Mouse (Mus musculus): ENCODE results near the gene Dcakd. TPM values are rescaled to one million over a fixed set of nuclear protein-coding genes. Genes with fewer than 3 reads are reported as not detected.
A peak's percentile ranks its signal among the peaks of the same experiment; 100 is the strongest.

The Dcakd gene
- polyA plus RNA-seq, 1 experiment from 2014 or later: 135 TPM

GRCm38 (mm10) chr11:103036881-103037465, 8.8 kb upstream of the Dcakd start:
- Histone ChIP-seq H3K27me3 (ENCODE audit: control insufficient read depth, insufficient read depth, low read length) (no peaks in the 10 kb centered on the region), H3K4me1 (ENCODE audit: control insufficient read depth, insufficient read depth, low read length) (peaks cover 14% of the 10 kb centered on the region), H3K4me3 (ENCODE audit: low read depth, low read length) (no peak overlapping the region), H3K4me2 (no peak overlapping the region), H3K36me3 (ENCODE audit: control insufficient read depth, insufficient read depth, low read length) (peaks cover 2% of the 10 kb centered on the region), H3K9ac (ENCODE audit: low read depth, low read length) (no peak overlapping the region), H3K9me3 (replicated peaks; ENCODE audit: control insufficient read depth, low read length) (no peaks in the 10 kb centered on the region), H3K27ac (ENCODE audit: low read depth, low read length) (no peak overlapping the region)
- WGBS (ENCODE audit: insufficient replicate concordance): 85% methylated on average over 8 of the region's 8 CpGs
- no peak for ATAC-seq (replicated peaks; ENCODE audit: insufficient number of reproducible peaks, low FRiP score, low TSS enrichment)

- Histone ChIP-seq H3K27me3 (ENCODE audit: control insufficient read depth, insufficient read depth, low read length) (no peaks in the 10 kb centered on the region), H3K36me3 (ENCODE audit: control insufficient read depth, insufficient read depth, low read length) (peaks cover 2% of the 10 kb centered on the region), H3K4me3 (ENCODE audit: low read depth, low read length) (no peak overlapping the region), H3K9ac (ENCODE audit: low read depth, low read length) (no peak overlapping the region), H3K4me1 (ENCODE audit: control insufficient read depth, insufficient read depth, low read length) (peaks cover 17% of the 10 kb centered on the region), H3K9me3 (replicated peaks; ENCODE audit: control insufficient read depth, low read length) (no peaks in the 10 kb centered on the region), H3K4me2 (no peak overlapping the region), H3K27ac (ENCODE audit: low read depth, low read length) (no peak overlapping the region)
- 72% methylated on average over 6 of the region's 6 CpGs for WGBS (ENCODE audit: insufficient replicate concordance)
- no peak for ATAC-seq (replicated peaks; ENCODE audit: insufficient number of reproducible peaks, low FRiP score, low TSS enrichment)
These were observed 6.9 kb upstream of the Dcakd start for GRCm38 (mm10) chr11:103035007-103035406.

GRCm38 (mm10) chr11:103033030-103033429, 4.9 kb upstream of the Dcakd start:
- no peak for ATAC-seq (replicated peaks; ENCODE audit: insufficient number of reproducible peaks, low FRiP score, low TSS enrichment)
- Histone ChIP-seq H3K27me3 (ENCODE audit: control insufficient read depth, insufficient read depth, low read length) (no peaks in the 10 kb centered on the region), H3K9me3 (replicated peaks; ENCODE audit: control insufficient read depth, low read length) (no peaks in the 10 kb centered on the region), H3K27ac (ENCODE audit: low read depth, low read length) (no peak overlapping the region), H3K4me1 (ENCODE audit: control insufficient read depth, insufficient read depth, low read length) (peaks cover 21% of the 10 kb centered on the region), H3K4me2 (no peak overlapping the region), H3K36me3 (ENCODE audit: control insufficient read depth, insufficient read depth, low read length) (no peaks in the 10 kb centered on the region; the same call in 1 of the 2 replicates), H3K9ac (ENCODE audit: low read depth, low read length) (no peak overlapping the region), H3K4me3 (ENCODE audit: low read depth, low read length) (no peak overlapping the region)
- WGBS (ENCODE audit: insufficient replicate concordance): 84% methylated on average over 3 of the region's 3 CpGs

GRCm38 (mm10) chr11:103027570-103028175, 460 bp downstream of the Dcakd start:
- peak overlapping the region; percentile 85 for H3K4me3 ChIP-seq (ENCODE audit: low read depth, low read length)
- peak overlapping the region; percentile 72 for H3K4me2 ChIP-seq
- 14% methylated on average over 8 of the region's 8 CpGs for WGBS (ENCODE audit: insufficient replicate concordance)
- no peaks in the 10 kb centered on the region for H3K27me3 ChIP-seq (ENCODE audit: control insufficient read depth, insufficient read depth, low read length)
- no peaks in the 10 kb centered on the region for H3K36me3 ChIP-seq (ENCODE audit: control insufficient read depth, insufficient read depth, low read length)
- H3K9me3 ChIP-seq (replicated peaks; ENCODE audit: control insufficient read depth, low read length): no peaks in the 10 kb centered on the region
- peaks cover 21% of the 10 kb centered on the region for H3K4me1 ChIP-seq (ENCODE audit: control insufficient read depth, insufficient read depth, low read length)
- peak; percentile 12; the same call in 1 of the 2 replicates for ATAC-seq (replicated peaks; ENCODE audit: insufficient number of reproducible peaks, low FRiP score, low TSS enrichment)
- peak overlapping the region; percentile 79 for H3K27ac ChIP-seq (ENCODE audit: low read depth, low read length)
- peak overlapping the region; percentile 83 for H3K9ac ChIP-seq (ENCODE audit: low read depth, low read length)

GRCm38 (mm10) chr11:103026901-103027300, 1.2 kb downstream of the Dcakd start:
- peaks cover 17% of the 10 kb centered on the region for H3K4me1 ChIP-seq (ENCODE audit: control insufficient read depth, insufficient read depth, low read length)
- no peak overlapping the region for H3K27ac ChIP-seq (ENCODE audit: low read depth, low read length)
- no peaks in the 10 kb centered on the region for H3K27me3 ChIP-seq (ENCODE audit: control insufficient read depth, insufficient read depth, low read length)
- H3K36me3 ChIP-seq (ENCODE audit: control insufficient read depth, insufficient read depth, low read length): no peaks in the 10 kb centered on the region
- no peaks in the 10 kb centered on the region for H3K9me3 ChIP-seq (replicated peaks; ENCODE audit: control insufficient read depth, low read length)
- 83% methylated on average over 3 of the region's 3 CpGs for WGBS (ENCODE audit: insufficient replicate concordance)
- peak overlapping the region; percentile 72 for H3K4me2 ChIP-seq
- no peak overlapping the region; the same call in 1 of the 2 replicates for H3K9ac ChIP-seq (ENCODE audit: low read depth, low read length)
- H3K4me3 ChIP-seq (ENCODE audit: low read depth, low read length): no peak overlapping the region
- ATAC-seq (replicated peaks; ENCODE audit: insufficient number of reproducible peaks, low FRiP score, low TSS enrichment): no peak

- H3K36me3 ChIP-seq (ENCODE audit: control insufficient read depth, insufficient read depth, low read length): no peaks in the 10 kb centered on the region
- WGBS (ENCODE audit: insufficient replicate concordance): 82% methylated on average over 3 of the region's 3 CpGs
- H3K4me2 ChIP-seq: no peak overlapping the region
- H3K27me3 ChIP-seq (ENCODE audit: control insufficient read depth, insufficient read depth, low read length): no peaks in the 10 kb centered on the region
- H3K9ac ChIP-seq (ENCODE audit: low read depth, low read length): no peak overlapping the region
- no peaks in the 10 kb centered on the region for H3K9me3 ChIP-seq (replicated peaks; ENCODE audit: control insufficient read depth, low read length)
- H3K4me3 ChIP-seq (ENCODE audit: low read depth, low read length): no peak overlapping the region
- H3K27ac ChIP-seq (ENCODE audit: low read depth, low read length): no peak overlapping the region
- peaks cover 8% of the 10 kb centered on the region for H3K4me1 ChIP-seq (ENCODE audit: control insufficient read depth, insufficient read depth, low read length)
- ATAC-seq (replicated peaks; ENCODE audit: insufficient number of reproducible peaks, low FRiP score, low TSS enrichment): no peak
These were observed 4.2 kb downstream of the Dcakd start for GRCm38 (mm10) chr11:103023974-103024373.

GRCm38 (mm10) chr11:103020713-103021335, 7.3 kb downstream of the Dcakd start:
- no peaks in the 10 kb centered on the region for H3K27me3 ChIP-seq (ENCODE audit: control insufficient read depth, insufficient read depth, low read length)
- H3K4me1 ChIP-seq (ENCODE audit: control insufficient read depth, insufficient read depth, low read length): peaks cover 3% of the 10 kb centered on the region; the same call in 1 of the 2 replicates
- H3K4me3 ChIP-seq (ENCODE audit: low read depth, low read length): no peak overlapping the region
- no peak overlapping the region for H3K4me2 ChIP-seq
- no peaks in the 10 kb centered on the region for H3K36me3 ChIP-seq (ENCODE audit: control insufficient read depth, insufficient read depth, low read length)
- no peak for ATAC-seq (replicated peaks; ENCODE audit: insufficient number of reproducible peaks, low FRiP score, low TSS enrichment)
- 69% methylated on average over 3 of the region's 3 CpGs for whole genome bisulfite sequencing (ENCODE audit: insufficient replicate concordance)
- H3K27ac ChIP-seq (ENCODE audit: low read depth, low read length): no peak overlapping the region
- H3K9ac ChIP-seq (ENCODE audit: low read depth, low read length): no peak overlapping the region
- H3K9me3 ChIP-seq (replicated peaks; ENCODE audit: control insufficient read depth, low read length): no peaks in the 10 kb centered on the region

GRCm38 (mm10) chr11:103019325-103019724, 8.8 kb downstream of the Dcakd start:
- Histone ChIP-seq H3K4me2 (no peak overlapping the region), H3K9me3 (replicated peaks; ENCODE audit: control insufficient read depth, low read length) (no peaks in the 10 kb centered on the region), H3K36me3 (ENCODE audit: control insufficient read depth, insufficient read depth, low read length) (no peaks in the 10 kb centered on the region), H3K9ac (ENCODE audit: low read depth, low read length) (no peak overlapping the region), H3K27ac (ENCODE audit: low read depth, low read length) (no peak overlapping the region), H3K4me1 (ENCODE audit: control insufficient read depth, insufficient read depth, low read length) (peaks cover 8% of the 10 kb centered on the region; the same call in 1 of the 2 replicates), H3K4me3 (ENCODE audit: low read depth, low read length) (no peak overlapping the region), H3K27me3 (ENCODE audit: control insufficient read depth, insufficient read depth, low read length) (no peaks in the 10 kb centered on the region)
- ATAC-seq (replicated peaks; ENCODE audit: insufficient number of reproducible peaks, low FRiP score, low TSS enrichment): no peak
- 87% methylated on average over 7 of the region's 7 CpGs for WGBS (ENCODE audit: insufficient replicate concordance)

Data from heart, embryonic 11.5 days (tissue).